Mouse (Mus musculus) kidney, adult 2 months (tissue): Measurements from ENCODE around the gene Klhdc4. TPM values are rescaled to one million over a fixed set of nuclear protein-coding genes. Genes with fewer than 3 reads are reported as not detected.

Experiments used
- DNase-seq: peaks from one replicate; pipeline ENCODE4 v3.0.0; 2021
- H3K27ac ChIP-seq: fragments of 200-500 bp; 2 replicates; pipeline ENCODE4 v1.5.1; 2012; ENCODE audit warnings: low read depth, low read length, control low read depth, inconsistent platforms; ENCODE audit not compliant: insufficient read depth
- H3K27me3 ChIP-seq: fragments of 200-500 bp; replicated peaks from 2 replicates; pipeline ENCODE4 v1.6.1; 2012; ENCODE audit warnings: mild to moderate bottlenecking, moderate library complexity, low read length, inconsistent platforms; ENCODE audit not compliant: control insufficient read depth, insufficient read depth
- H3K36me3 ChIP-seq: fragments of 200-500 bp; 2 replicates; pipeline ENCODE4 v1.6.1; 2012; ENCODE audit warnings: mild to moderate bottlenecking, moderate library complexity, low read length, inconsistent platforms; ENCODE audit not compliant: control insufficient read depth, insufficient read depth
- H3K4me1 ChIP-seq: fragments of 200-500 bp; 2 replicates; pipeline ENCODE4 v1.6.1; 2011; ENCODE audit warnings: low read length; ENCODE audit not compliant: control insufficient read depth, insufficient read depth
- H3K4me3 ChIP-seq: fragments of 200-500 bp; 2 replicates; pipeline ENCODE4 v1.5.1; 2011; ENCODE audit warnings: mild to moderate bottlenecking, low read depth, low read length, control low read depth; ENCODE audit not compliant: insufficient read depth
- CTCF ChIP-seq: fragments of 200-500 bp; conservative IDR thresholded peaks from 2 replicates; pipeline ENCODE4 v1.5.1; 2011; ENCODE audit warnings: low read depth, mild to moderate bottlenecking, control low read depth, low read length, moderate library complexity, mixed read lengths; ENCODE audit not compliant: insufficient read depth, insufficient read length
- POLR2A ChIP-seq: fragments of 200-500 bp; IDR thresholded peaks from one replicate; pipeline ENCODE4 v1.6.1; 2011; ENCODE audit warnings: low read depth, low read length, control low read depth
- WGBS: fragments of 180-500 bp; shearing (Covaris S2); methylation state at CpG from one replicate; pipeline ENCODE4 v1.1.7; 2018; 5-methylcytosine and 5-hydroxymethylcytosine counted together
- polyA plus RNA-seq: library from polyadenylated mRNA; depleted of rRNA; stranded (reverse); fragments of >200 nt; gene quantifications from 2 replicates; pipeline ENCODE4 v1.2.3, GENCODE M21; 2012; rRNA removed

Gene Klhdc4
- polyA plus RNA-seq, 1 experiment, result 16.4 TPM

DNA sequence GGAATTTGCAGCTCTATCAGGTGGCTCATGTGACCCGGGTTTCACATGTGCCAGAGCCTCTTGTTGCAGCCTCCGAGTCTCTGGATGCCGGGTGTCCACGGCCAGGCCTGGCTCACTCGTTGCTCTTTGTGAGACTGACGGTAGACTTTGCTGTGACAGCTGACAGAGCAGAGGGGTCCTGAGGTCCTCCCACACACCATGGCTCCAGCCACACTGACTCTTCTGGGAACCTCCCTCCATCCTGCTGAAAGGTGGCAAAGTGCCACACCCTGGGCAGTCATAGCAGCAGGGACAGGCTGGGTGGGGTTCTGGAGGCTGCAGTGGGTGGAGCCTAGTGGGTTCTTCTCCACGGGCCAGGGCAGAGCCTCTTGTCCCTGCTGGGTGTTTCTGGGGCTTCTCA is 68.9 kb downstream of the Klhdc4 start:
- Histone ChIP-seq H3K36me3 (no peaks in the 10 kb centered on the region), H3K27ac (no peak overlapping the region), H3K4me1 (no peaks in the 10 kb centered on the region), H3K4me3 (no peak overlapping the region), H3K27me3 (no peaks in the 10 kb centered on the region)
- TF ChIP-seq POLR2A (no peak), CTCF (no peak)
- no peak for DNase-seq
- WGBS, result 55% methylated on average over 7 of the region's 7 CpGs

DNA sequence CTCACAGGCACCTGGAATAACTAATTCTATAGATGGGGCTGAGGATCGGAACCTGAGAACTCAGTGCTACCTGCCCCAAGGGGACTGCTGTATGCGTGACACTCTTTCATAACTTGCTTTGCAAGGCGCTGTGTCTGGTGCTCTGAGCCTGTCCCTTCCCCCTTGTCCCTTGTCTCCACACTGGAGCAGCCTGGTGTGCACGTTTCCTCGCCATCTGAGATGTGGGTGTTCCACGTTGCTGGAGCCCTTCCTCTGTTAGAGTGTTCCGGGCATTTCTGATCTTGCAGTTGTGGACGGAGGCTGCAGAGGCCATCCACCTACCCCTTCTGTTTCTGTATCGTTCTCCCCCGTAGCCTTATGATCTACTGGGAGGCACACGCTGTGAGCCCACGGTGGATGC is 70.9 kb downstream of the Klhdc4 start:
- H3K27me3 ChIP-seq, result no peaks in the 10 kb centered on the region
- H3K4me1 ChIP-seq, result no peaks in the 10 kb centered on the region
- H3K27ac ChIP-seq, result no peak overlapping the region
- H3K4me3 ChIP-seq, result no peak overlapping the region
- TF ChIP-seq POLR2A, result no peak
- no peak for TF ChIP-seq CTCF
- 78% methylated on average over 12 of the region's 12 CpGs for WGBS
- no peak for DNase-seq
- no peaks in the 10 kb centered on the region for H3K36me3 ChIP-seq

DNA sequence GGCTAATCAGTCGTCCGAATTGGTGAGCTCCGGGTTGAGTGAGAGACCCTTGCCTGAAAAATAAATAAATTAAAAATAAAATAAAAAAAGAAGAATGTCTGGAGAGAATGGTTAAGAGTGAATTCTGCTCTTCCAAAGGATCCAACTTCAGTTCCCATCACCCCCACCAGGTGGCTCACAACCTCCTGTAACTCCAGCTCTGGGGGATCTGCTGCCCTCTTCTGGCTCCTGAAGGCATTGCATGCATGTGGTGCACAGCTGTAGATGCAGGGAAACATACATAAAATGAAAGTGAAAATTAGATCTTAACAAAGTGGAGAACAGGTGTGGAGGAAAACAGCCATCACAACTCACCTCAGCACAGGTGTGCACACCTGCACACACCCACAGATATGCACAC is 78.0 kb downstream of the Klhdc4 start:
- no peaks in the 10 kb centered on the region for H3K36me3 ChIP-seq
- no peak overlapping the region for H3K4me3 ChIP-seq
- peak; percentile 46 for DNase-seq
- no peak overlapping the region for H3K27ac ChIP-seq
- H3K4me1 ChIP-seq, result no peaks in the 10 kb centered on the region
- 28% methylated on average over 3 of the region's 3 CpGs for WGBS
- TF ChIP-seq POLR2A, result no peak
- TF ChIP-seq CTCF, result peak; percentile 76
- no peaks in the 10 kb centered on the region for H3K27me3 ChIP-seq

DNA sequence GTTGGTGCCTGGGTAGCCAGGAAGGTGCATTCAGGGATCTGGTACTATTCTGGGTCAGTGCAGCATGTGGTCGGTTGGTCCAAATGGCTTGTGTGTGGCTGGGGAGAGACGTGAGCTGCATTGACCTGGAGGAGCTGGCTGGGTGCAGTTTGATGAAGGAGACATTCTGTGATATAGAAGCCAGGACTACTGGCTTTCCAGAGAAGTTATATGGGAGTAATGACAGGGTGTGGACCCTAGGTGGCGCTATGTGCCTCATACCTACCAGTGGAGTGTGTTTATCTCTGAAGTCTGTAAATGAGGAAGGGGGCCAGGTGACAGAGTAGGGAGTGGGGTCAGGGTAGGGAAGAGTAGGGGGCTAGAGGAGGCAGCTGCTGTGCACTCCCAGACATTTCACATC is 78.9 kb downstream of the Klhdc4 start:
- TF ChIP-seq CTCF (peak; percentile 31; the same call in 1 of the 2 replicates), POLR2A (no peak)
- DNase-seq, result no peak
- no peaks in the 10 kb centered on the region for H3K4me1 ChIP-seq
- no peaks in the 10 kb centered on the region for H3K36me3 ChIP-seq
- WGBS, result 49% methylated on average over 3 of the region's 3 CpGs
- no peaks in the 10 kb centered on the region for H3K27me3 ChIP-seq
- no peak overlapping the region for H3K27ac ChIP-seq
- H3K4me3 ChIP-seq, result no peak overlapping the region

DNA sequence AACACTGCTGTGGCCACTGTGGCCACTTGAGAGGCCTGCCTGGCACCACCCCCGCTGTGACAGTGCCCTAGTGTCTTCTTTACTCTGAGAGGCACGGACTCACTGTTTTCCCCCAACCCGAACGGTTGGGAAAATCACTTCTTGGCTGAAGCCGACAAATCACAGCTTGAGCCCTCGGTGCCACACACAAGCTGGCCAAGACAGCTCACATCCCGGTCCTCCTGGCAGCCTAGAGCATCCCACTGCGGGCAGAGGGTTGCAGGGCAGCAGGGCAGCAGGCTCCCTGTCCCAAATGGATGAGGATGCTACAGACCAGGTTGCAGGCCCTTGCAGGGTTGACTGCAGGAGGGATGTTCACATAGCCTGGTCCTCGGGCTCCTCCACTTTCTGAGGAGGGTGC is 79.9 kb downstream of the Klhdc4 start:
- DNase-seq, result no peak
- Histone ChIP-seq H3K27ac (no peak overlapping the region), H3K27me3 (no peaks in the 10 kb centered on the region), H3K4me3 (no peak overlapping the region), H3K4me1 (no peaks in the 10 kb centered on the region), H3K36me3 (no peaks in the 10 kb centered on the region)
- TF ChIP-seq CTCF, result no peak
- 71% methylated on average over 9 of the region's 9 CpGs for WGBS

Other genes with a start within 250 kb of the Klhdc4 start
- gene Map1lc3b, start 239.2 kb downstream of the Klhdc4 start, polyA plus RNA-seq, result 130 and 155 TPM in 2 replicates
- gene Zcchc14, start 176.7 kb downstream of the Klhdc4 start, polyA plus RNA-seq, result 31.4 and 37.0 TPM in 2 replicates
- 0.07 and 0.20 TPM in 2 replicates for gene Jph3, start 99.9 kb downstream of the Klhdc4 start, polyA plus RNA-seq
- 4.3 and 4.6 TPM in 2 replicates for gene Slc7a5, start 78.1 kb upstream of the Klhdc4 start, polyA plus RNA-seq
- 13.4 and 17.9 TPM in 2 replicates for gene Car5a, start 115.3 kb upstream of the Klhdc4 start, polyA plus RNA-seq
- 35.7 and 44.9 TPM in 2 replicates for gene Banp, start 120.2 kb upstream of the Klhdc4 start, polyA plus RNA-seq